Mouse (Mus musculus) heart, embryonic 13.5 days (tissue): ENCODE results near the gene 1700029F12Rik. TPM values are rescaled to one million over a fixed set of nuclear protein-coding genes. Genes with fewer than 3 reads are reported as not detected.
A peak's percentile ranks its signal among the peaks of the same experiment; 100 is the strongest.

Experiments used
- ATAC-seq: fragments of 200-750 bp; cut with Nextera tagmentation; 2 replicates; pipeline ENCODE4 v1.8.0; 2017; ENCODE audit warnings: moderate TSS enrichment; ENCODE audit not compliant: insufficient number of reproducible peaks, low FRiP score, low TSS enrichment; ENCODE audit errors: extremely low read depth
- H3K27ac ChIP-seq: fragments of 300-500 bp; sonication (generic); replicated peaks from 2 replicates; pipeline ENCODE4 v1.5.1; 2015; ENCODE audit warnings: moderate library complexity, mild to moderate bottlenecking, inconsistent platforms
- H3K27me3 ChIP-seq: fragments of 300-500 bp; sonication (generic); replicated peaks from 2 replicates; pipeline ENCODE4 v1.6.1; 2015; ENCODE audit warnings: mild to moderate bottlenecking, inconsistent platforms
- H3K36me3 ChIP-seq: fragments of 300-500 bp; sonication (generic); 2 replicates; pipeline ENCODE4 v1.6.1; 2015; ENCODE audit warnings: mild to moderate bottlenecking, inconsistent platforms
- H3K4me1 ChIP-seq: fragments of 300-500 bp; sonication (generic); 2 replicates; pipeline ENCODE4 v1.6.1; 2015; ENCODE audit warnings: inconsistent platforms
- H3K4me2 ChIP-seq: fragments of 300-500 bp; sonication (generic); 2 replicates; pipeline ENCODE4 v1.6.1; 2015; ENCODE audit warnings: inconsistent platforms, mild to moderate bottlenecking, moderate library complexity
- H3K4me3 ChIP-seq: fragments of 300-500 bp; sonication (generic); 2 replicates; pipeline ENCODE4 v1.5.1; 2015; ENCODE audit warnings: moderate library complexity, mild to moderate bottlenecking, inconsistent platforms
- H3K9ac ChIP-seq: fragments of 300-500 bp; sonication (generic); 2 replicates; pipeline ENCODE4 v1.6.1; 2015; ENCODE audit warnings: inconsistent platforms, mild to moderate bottlenecking, moderate library complexity
- H3K9me3 ChIP-seq: fragments of 300-500 bp; sonication (generic); 2 replicates; pipeline ENCODE4 v1.6.1; 2016; ENCODE audit warnings: inconsistent platforms
- WGBS: fragments of 180-500 bp; shearing (Covaris S2); methylation state at CpG from one replicate; pipeline ENCODE4 v1.1.7; 2015; ENCODE audit warnings: mixed read lengths; 5-methylcytosine and 5-hydroxymethylcytosine counted together
- polyA plus RNA-seq: library from polyadenylated mRNA; unstranded; fragments of >200 nt; fragmentation: Nextera tagmentation; extraction: Ambion mirVana; gene quantifications from 2 replicates; pipeline ENCODE4 v1.2.1, GENCODE M21; 2015

1700029F12Rik gene
- polyA plus RNA-seq, 1 experiment from 2014 or later: not detected

DNA sequence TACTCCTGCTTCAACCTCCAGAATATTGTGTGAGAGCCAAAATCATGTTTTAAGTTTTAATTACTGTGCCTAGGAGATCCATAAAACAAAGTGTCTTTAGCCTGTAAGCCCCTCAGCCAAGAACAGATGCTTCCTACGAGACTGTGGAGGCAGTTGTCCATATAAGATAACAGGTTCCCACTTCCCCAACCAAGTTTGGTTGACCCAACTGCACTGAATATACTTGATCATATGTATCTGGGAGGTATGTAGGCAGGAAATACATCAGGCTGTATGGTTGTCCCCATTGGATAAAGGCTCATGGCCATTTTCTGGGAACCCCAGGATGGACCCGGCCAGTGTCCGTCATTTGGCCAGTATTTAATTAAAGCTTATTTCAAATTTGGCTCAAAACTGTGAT lies 44.1 kb downstream of the 1700029F12Rik start:
- Histone ChIP-seq H3K27me3 (no peaks in the 10 kb centered on the region), H3K9ac (no peak overlapping the region), H3K4me1 (peaks cover 11% of the 10 kb centered on the region), H3K36me3 (no peaks in the 10 kb centered on the region), H3K9me3 (no peaks in the 10 kb centered on the region), H3K4me2 (no peak overlapping the region), H3K27ac (no peak overlapping the region), H3K4me3 (no peak overlapping the region)
- 79% methylated on average over 3 of the region's 3 CpGs for WGBS
- no peak for ATAC-seq

DNA sequence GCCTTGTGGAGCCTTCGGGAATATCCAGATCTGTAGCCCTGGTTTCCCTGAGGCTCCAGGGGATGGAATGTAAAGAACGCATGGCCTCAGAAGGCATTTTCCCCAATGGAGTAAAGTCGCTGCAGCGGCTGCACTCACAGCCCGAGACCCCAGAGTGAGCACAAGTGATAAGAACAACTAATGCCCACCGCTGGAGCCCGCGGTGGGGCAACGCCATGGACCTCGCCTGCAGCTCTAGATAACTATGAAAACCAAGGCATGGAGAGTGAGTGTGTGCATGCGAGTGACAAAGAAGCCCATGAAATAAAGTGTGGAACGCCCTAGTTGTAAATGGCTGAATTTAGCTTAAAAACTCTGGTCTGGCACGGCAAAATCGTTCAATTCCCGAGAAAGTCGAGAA lies 45.0 kb downstream of the 1700029F12Rik start:
- no peaks in the 10 kb centered on the region for H3K9me3 ChIP-seq
- no peak overlapping the region for H3K9ac ChIP-seq
- H3K27ac ChIP-seq: no peak overlapping the region
- no peak for ATAC-seq
- peaks cover 11% of the 10 kb centered on the region for H3K4me1 ChIP-seq
- 78% methylated on average over 16 of the region's 16 CpGs for WGBS
- no peaks in the 10 kb centered on the region for H3K27me3 ChIP-seq
- H3K36me3 ChIP-seq: no peaks in the 10 kb centered on the region
- no peak overlapping the region for H3K4me2 ChIP-seq
- no peak overlapping the region for H3K4me3 ChIP-seq

DNA sequence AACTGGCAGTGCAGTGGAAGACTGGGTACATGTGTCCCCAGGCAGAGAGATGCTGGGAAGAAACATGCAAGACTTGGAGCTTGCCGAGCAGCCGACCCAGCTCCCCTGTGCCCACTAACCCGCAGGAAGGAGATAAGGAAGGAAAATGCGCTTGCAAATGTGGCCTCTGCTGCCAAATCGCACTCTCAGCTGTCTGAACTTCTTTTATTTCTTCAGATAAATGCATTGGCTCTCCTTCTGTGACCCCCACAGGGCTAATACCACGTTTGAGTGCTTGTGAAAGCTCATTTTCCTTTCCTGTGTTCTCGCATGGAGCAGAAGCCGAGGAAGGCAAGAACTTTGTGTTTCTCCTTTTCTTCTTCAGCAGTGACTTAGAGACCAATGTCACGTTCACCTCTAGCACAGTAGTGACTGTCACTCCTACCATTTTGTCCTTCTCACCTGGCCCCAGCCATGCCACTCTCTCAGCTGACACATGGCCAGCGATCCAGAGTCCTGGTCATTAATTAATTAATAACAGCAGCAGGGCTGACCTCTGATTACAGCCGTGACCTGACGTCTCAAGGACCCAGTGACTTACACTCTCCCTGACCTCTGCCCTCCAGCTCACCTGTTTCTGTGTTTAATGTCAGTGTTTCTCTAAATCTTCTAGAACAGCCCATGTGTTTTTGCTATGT lies 48.4 kb downstream of the 1700029F12Rik start:
- Histone ChIP-seq H3K4me1 (peaks cover 19% of the 10 kb centered on the region), H3K9me3 (no peaks in the 10 kb centered on the region), H3K4me3 (no peak overlapping the region), H3K27ac (no peak overlapping the region), H3K27me3 (no peaks in the 10 kb centered on the region), H3K4me2 (0 out of 2 replicates have a peak overlapping the region, but pooled peaks have one; percentile 4), H3K9ac (no peak overlapping the region; the same call in 1 of the 2 replicates), H3K36me3 (no peaks in the 10 kb centered on the region)
- no peak for ATAC-seq
- WGBS: 40% methylated on average over 12 of the region's 12 CpGs

DNA sequence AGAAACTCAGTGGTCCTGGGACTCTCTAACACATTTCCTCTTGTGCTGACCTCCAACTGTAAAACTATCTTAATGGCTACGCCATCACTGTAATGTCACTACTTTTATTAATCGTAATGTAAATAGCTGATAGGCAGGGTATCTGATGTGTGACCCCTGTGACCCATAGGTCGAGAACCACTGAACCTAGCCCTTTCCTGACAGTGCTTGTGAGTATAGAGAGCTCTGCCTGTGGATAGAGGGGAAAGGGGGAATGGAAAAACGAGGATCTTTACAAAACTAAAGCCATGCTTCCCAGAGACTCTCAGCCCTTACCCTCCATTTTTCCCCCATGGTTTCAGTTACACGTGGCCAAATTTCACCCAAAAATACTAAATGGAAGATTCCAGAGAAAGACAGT lies 49.5 kb downstream of the 1700029F12Rik start:
- Histone ChIP-seq H3K4me3 (no peak overlapping the region), H3K4me1 (peaks cover 19% of the 10 kb centered on the region), H3K36me3 (no peaks in the 10 kb centered on the region), H3K4me2 (no peak overlapping the region), H3K9me3 (no peaks in the 10 kb centered on the region), H3K27me3 (no peaks in the 10 kb centered on the region), H3K9ac (no peak overlapping the region), H3K27ac (no peak overlapping the region)
- WGBS: 71% methylated on average over 5 of the region's 5 CpGs
- no peak for ATAC-seq

- Histone ChIP-seq H3K4me1 (peaks cover 19% of the 10 kb centered on the region), H3K9me3 (no peaks in the 10 kb centered on the region), H3K36me3 (no peaks in the 10 kb centered on the region), H3K27me3 (no peaks in the 10 kb centered on the region), H3K4me2 (peak overlapping the region; percentile 45), H3K9ac (no peak overlapping the region), H3K27ac (no peak overlapping the region), H3K4me3 (no peak overlapping the region)
- 56% methylated on average over 26 of the region's 26 CpGs for WGBS
- ATAC-seq: no peak
These were observed 50.7 kb downstream of the 1700029F12Rik start for GRCm38 (mm10) chr13:96983251-96984126.

DNA sequence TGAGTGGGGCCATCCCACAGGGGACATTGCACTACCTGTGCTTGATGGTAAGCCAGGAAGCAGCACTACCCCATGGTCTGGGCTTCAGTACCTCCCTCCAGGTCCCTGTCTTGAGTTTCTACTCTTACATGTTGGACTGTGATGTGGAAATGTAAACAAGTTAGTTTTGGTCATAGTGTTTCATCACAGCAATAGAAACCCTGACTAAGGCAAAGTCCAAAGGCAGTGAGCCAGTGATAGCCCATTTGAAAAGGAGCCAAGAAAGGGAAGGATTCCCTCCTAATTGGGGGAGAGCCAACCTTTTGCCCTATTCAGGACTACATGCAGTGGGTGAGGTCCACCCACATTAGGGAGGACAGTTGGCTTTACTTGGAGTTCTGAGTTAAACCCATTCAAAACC lies 53.6 kb downstream of the 1700029F12Rik start:
- Histone ChIP-seq H3K9me3 (no peaks in the 10 kb centered on the region), H3K9ac (no peak overlapping the region), H3K4me1 (peaks cover 11% of the 10 kb centered on the region), H3K27ac (no peak overlapping the region), H3K4me2 (no peak overlapping the region), H3K27me3 (no peaks in the 10 kb centered on the region), H3K36me3 (no peaks in the 10 kb centered on the region), H3K4me3 (no peak overlapping the region)
- ATAC-seq: no peak

DNA sequence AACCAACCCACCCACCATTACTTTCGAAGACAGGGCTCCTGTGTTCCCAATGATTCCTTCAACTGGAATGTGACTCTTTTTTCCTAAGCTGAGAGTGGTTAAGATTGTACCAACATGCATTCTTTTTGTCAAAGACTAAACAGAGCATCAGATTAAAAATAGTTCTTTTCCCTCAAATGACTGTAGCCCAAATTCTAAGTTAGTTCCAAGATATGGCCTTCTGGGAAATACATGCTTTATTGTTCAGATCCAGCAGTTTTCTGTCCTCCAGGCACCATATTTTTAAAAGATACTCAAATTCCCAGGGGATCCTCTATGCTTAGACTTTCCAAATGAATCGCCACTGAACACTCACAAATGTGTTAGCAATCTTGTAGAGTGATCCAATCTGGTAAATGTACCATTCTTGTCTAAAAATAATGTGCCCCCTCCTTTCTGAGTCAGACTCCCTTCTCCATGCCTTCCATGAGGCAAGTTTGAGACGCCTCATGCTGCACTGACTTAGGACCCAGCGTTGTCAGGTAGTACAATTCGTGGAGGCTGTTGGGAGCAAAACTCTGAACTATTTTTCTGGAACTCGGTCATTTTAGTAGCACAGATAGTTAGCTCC lies 57.1 kb downstream of the 1700029F12Rik start:
- no peaks in the 10 kb centered on the region for H3K27me3 ChIP-seq
- H3K9ac ChIP-seq: no peak overlapping the region
- H3K4me1 ChIP-seq: peaks cover 5% of the 10 kb centered on the region
- H3K4me2 ChIP-seq: no peak overlapping the region
- no peaks in the 10 kb centered on the region for H3K36me3 ChIP-seq
- 79% methylated on average over 6 of the region's 6 CpGs for WGBS
- no peaks in the 10 kb centered on the region for H3K9me3 ChIP-seq
- H3K27ac ChIP-seq: no peak overlapping the region
- ATAC-seq: no peak
- H3K4me3 ChIP-seq: no peak overlapping the region

- WGBS: 88% methylated on average over 4 of the region's 4 CpGs
- Histone ChIP-seq H3K4me3 (no peak overlapping the region), H3K4me2 (no peak overlapping the region), H3K4me1 (peaks cover 17% of the 10 kb centered on the region), H3K36me3 (no peaks in the 10 kb centered on the region), H3K27ac (no peak overlapping the region), H3K27me3 (no peaks in the 10 kb centered on the region), H3K9me3 (no peaks in the 10 kb centered on the region), H3K9ac (no peak overlapping the region)
- ATAC-seq: no peak
These were observed 60.8 kb downstream of the 1700029F12Rik start for GRCm38 (mm10) chr13:96973318-96973717.

Other genes with a start within 250 kb of the 1700029F12Rik start
- 0.36 and 0.44 TPM in 2 replicates for gene Gcnt4, start 109.7 kb downstream of the 1700029F12Rik start, polyA plus RNA-seq
- gene Fam169a, start 32.9 kb upstream of the 1700029F12Rik start, polyA plus RNA-seq: 5.1 and 6.9 TPM in 2 replicates
- gene Gm6169, start 64.9 kb upstream of the 1700029F12Rik start, polyA plus RNA-seq: 3.1 and 3.2 TPM in 2 replicates
- 26.4 and 29.7 TPM in 2 replicates for gene Gfm2, start 103.6 kb upstream of the 1700029F12Rik start, polyA plus RNA-seq
- 43.0 and 45.7 TPM in 2 replicates for gene Nsa2, start 103.6 kb upstream of the 1700029F12Rik start, polyA plus RNA-seq
- 33.4 and 33.9 TPM in 2 replicates for gene Hexb, start 164.0 kb upstream of the 1700029F12Rik start, polyA plus RNA-seq
- 4.0 TPM in 2 replicates for gene Enc1, start 206.7 kb upstream of the 1700029F12Rik start, polyA plus RNA-seq